Mouse (Mus musculus) midbrain, embryonic 15.5 days (tissue): ENCODE results near the gene Lhx4. TPM values are rescaled to one million over a fixed set of nuclear protein-coding genes. Genes with fewer than 3 reads are reported as not detected.

Experiments used
- ATAC-seq: fragments of 200-750 bp; cut with Nextera tagmentation; replicated peaks from 2 replicates; pipeline ENCODE4 v1.8.0; 2017; ENCODE audit warnings: moderate TSS enrichment
- H3K27ac ChIP-seq: fragments of 300-500 bp; sonication (generic); 2 replicates; pipeline ENCODE4 v1.5.1; 2015; ENCODE audit warnings: mild to moderate bottlenecking, inconsistent platforms
- H3K27me3 ChIP-seq: fragments of 300-500 bp; sonication (generic); replicated peaks from 2 replicates; pipeline ENCODE4 v1.6.1; 2015; ENCODE audit warnings: inconsistent platforms
- H3K36me3 ChIP-seq: fragments of 300-500 bp; sonication (generic); replicated peaks from 2 replicates; pipeline ENCODE4 v1.6.1; 2015; ENCODE audit warnings: inconsistent platforms
- H3K4me1 ChIP-seq: fragments of 300-500 bp; sonication (generic); 2 replicates; pipeline ENCODE4 v1.6.1; 2015; ENCODE audit warnings: inconsistent platforms
- H3K4me2 ChIP-seq: fragments of 300-500 bp; sonication (generic); 2 replicates; pipeline ENCODE4 v1.6.1; 2015; ENCODE audit warnings: inconsistent platforms, mild to moderate bottlenecking, moderate library complexity
- H3K4me3 ChIP-seq: fragments of 300-500 bp; sonication (generic); 2 replicates; pipeline ENCODE4 v1.5.1; 2015; ENCODE audit warnings: mild to moderate bottlenecking, inconsistent platforms
- H3K9ac ChIP-seq: fragments of 300-500 bp; sonication (generic); 2 replicates; pipeline ENCODE4 v1.6.1; 2015; ENCODE audit warnings: mild to moderate bottlenecking, inconsistent platforms
- H3K9me3 ChIP-seq: fragments of 300-500 bp; sonication (generic); 2 replicates; pipeline ENCODE4 v1.6.1; 2016; ENCODE audit warnings: inconsistent platforms
- WGBS: fragments of 180-500 bp; shearing (Covaris S2); methylation state at CpG from one replicate; pipeline ENCODE4 v1.1.7; 2015; ENCODE audit warnings: mixed read lengths; 5-methylcytosine and 5-hydroxymethylcytosine counted together
- polyA plus RNA-seq: library from polyadenylated mRNA; unstranded; fragments of >200 nt; fragmentation: Nextera tagmentation; extraction: Ambion mirVana; gene quantifications from 2 replicates; pipeline ENCODE4 v1.2.1, GENCODE M21; 2015

Lhx4 gene
- polyA plus RNA-seq, result 1.5 and 1.6 TPM in 2 replicates

DNA sequence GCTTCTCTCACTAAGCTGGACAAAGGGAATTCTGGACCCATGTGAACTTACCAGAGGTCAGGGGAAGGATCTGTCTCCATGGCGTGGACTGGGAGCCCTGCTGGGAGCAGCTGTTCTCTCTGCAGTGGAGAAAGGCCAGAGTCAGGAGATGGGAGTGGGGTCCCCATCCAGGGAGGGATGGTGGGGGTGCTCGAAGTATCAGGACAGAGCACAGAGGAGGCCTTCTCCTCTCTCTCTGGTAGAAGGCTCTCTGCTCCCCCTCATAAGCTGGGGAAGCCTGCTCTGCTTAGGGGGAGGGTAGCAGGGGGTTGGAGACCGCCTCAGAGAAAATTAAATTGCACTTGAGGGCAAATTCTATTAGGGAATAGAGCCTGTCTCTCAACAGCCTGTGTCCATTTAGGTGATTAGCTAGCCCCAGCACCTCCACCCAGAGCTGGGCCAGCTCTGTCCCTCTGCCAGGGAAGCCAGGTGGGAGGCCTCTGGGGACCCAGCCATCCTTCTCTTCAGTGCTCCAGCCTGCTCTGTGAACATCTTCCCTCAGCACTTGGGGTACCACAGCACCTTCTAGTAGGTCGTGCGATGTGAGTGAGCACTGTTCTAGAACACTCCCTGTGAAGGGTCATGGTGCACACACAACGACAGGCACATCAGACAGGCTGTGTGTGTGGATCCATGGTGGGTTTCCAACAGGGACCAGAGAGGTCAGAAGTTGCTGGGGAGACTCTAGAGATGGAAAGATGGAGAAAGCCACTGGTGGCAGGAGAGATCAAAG lies at the start of gene Lhx4:
Lhx4 (minus strand) TSS at position 201 of the 772 bp plus-strand sequence.
- Histone ChIP-seq H3K36me3 (no peaks in the 10 kb centered on the region), H3K4me3 (no peak within 1 kb of the TSS), H3K4me1 (no peaks in the 10 kb centered on the region), H3K9me3 (no peaks in the 10 kb centered on the region), H3K4me2 (no peak within 1 kb of the TSS), H3K9ac (no peak within 1 kb of the TSS), H3K27ac (no peak within 1 kb of the TSS), H3K27me3 (peaks cover 74% of the 10 kb centered on the region)
- WGBS, result 64% methylated on average over 6 of the region's 6 CpGs
- ATAC-seq, result no peak

DNA sequence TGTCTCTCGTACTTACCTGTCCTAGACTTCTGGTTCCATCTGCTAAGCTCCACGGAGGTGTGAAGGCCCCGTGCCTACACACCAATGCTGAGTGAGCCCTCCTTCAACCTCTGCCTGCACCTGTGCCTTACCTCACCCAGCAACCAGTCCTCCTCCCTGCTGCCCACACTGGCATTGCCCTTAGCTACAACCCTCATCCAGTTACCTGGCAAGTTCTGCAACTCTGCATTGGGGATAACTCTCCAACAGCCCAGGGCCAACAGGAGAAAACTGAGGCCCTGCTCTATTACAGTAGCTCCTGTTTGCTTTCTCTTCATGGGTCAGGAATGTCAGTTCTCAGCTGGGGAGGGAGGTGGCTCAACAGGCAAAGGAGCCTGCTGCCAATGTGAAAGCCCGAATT lies 46.5 kb upstream of the Lhx4 start:
- Histone ChIP-seq H3K27me3 (no peaks in the 10 kb centered on the region), H3K9ac (no peak overlapping the region), H3K27ac (no peak overlapping the region), H3K36me3 (peaks cover 2% of the 10 kb centered on the region; the same call in 1 of the 2 replicates), H3K9me3 (no peaks in the 10 kb centered on the region), H3K4me3 (no peak overlapping the region), H3K4me1 (no peaks in the 10 kb centered on the region), H3K4me2 (no peak overlapping the region)
- 91% methylated on average over 4 of the region's 4 CpGs for WGBS
- ATAC-seq, result no peak

DNA sequence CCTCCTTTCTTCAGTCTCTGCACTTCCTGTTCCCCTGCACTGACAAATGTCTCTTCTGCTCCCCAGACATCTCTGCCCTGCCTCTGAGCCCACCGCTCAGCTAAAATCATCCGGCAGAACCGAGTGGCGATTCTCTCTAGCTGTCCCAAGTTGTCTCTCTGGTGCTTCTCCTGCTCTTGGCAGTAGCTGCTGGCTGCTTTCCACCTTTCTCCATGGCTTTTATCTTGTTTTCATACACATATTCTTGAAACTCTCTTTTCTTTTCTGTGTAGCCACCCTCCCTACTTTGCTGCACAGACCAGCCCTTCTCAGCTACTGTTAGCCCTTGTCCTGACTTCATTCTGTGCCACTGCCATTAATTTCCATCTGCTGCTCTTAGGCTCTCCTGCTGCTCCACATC lies 45.9 kb upstream of the Lhx4 start:
- no peak for ATAC-seq
- no peak overlapping the region for H3K27ac ChIP-seq
- no peak overlapping the region for H3K4me2 ChIP-seq
- no peaks in the 10 kb centered on the region for H3K27me3 ChIP-seq
- 77% methylated on average over 4 of the region's 4 CpGs for WGBS
- H3K36me3 ChIP-seq, result 0 out of 2 replicates have a peak, but pooled peaks cover under 1% of the 10 kb centered on the region
- no peak overlapping the region for H3K4me3 ChIP-seq
- no peak overlapping the region for H3K9ac ChIP-seq
- no peaks in the 10 kb centered on the region for H3K9me3 ChIP-seq
- no peaks in the 10 kb centered on the region for H3K4me1 ChIP-seq

- no peak for ATAC-seq
- no peaks in the 10 kb centered on the region for H3K9me3 ChIP-seq
- no peaks in the 10 kb centered on the region for H3K4me1 ChIP-seq
- no peaks in the 10 kb centered on the region for H3K36me3 ChIP-seq
- H3K9ac ChIP-seq, result no peak overlapping the region
- H3K4me3 ChIP-seq, result no peak overlapping the region
- WGBS, result 73% methylated on average over 11 of the region's 11 CpGs
- H3K27ac ChIP-seq, result no peak overlapping the region
- H3K4me2 ChIP-seq, result no peak overlapping the region
- no peaks in the 10 kb centered on the region for H3K27me3 ChIP-seq
Observed at GRCm38 (mm10) chr1:155796757-155797405, 45.4 kb upstream of the Lhx4 start.

DNA sequence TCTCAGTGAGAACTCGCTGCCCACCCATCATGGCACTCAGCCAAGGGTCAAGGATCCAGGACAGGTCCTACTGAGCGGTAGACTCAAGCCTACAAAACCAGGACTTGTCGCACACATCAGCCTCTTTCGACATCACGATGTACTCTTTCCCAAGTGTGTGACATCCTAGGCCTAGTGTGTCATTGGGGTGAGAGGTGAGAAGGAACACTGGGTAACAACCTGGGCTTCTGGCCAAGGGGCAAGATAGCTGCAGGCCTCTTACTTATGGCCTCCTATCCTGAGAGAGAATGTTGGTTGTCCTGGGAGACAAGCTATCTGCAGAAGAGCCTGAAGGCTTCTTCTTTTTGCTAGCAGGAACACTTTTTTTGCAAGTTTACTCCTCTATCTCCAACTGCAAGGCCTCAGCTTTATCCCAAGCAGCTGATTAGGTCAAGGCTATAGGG lies 44.3 kb upstream of the Lhx4 start:
- no peak overlapping the region for H3K9ac ChIP-seq
- no peaks in the 10 kb centered on the region for H3K27me3 ChIP-seq
- no peaks in the 10 kb centered on the region; the same call in 1 of the 2 replicates for H3K4me1 ChIP-seq
- no peak overlapping the region for H3K27ac ChIP-seq
- H3K9me3 ChIP-seq, result no peaks in the 10 kb centered on the region
- H3K4me2 ChIP-seq, result no peak overlapping the region
- WGBS, result 96% methylated on average over 5 of the region's 5 CpGs
- no peaks in the 10 kb centered on the region for H3K36me3 ChIP-seq
- no peak overlapping the region for H3K4me3 ChIP-seq
- ATAC-seq, result no peak

- WGBS, result 89% methylated on average over 6 of the region's 6 CpGs
Observed at GRCm38 (mm10) chr1:155794855-155795254, 43.4 kb upstream of the Lhx4 start.

DNA sequence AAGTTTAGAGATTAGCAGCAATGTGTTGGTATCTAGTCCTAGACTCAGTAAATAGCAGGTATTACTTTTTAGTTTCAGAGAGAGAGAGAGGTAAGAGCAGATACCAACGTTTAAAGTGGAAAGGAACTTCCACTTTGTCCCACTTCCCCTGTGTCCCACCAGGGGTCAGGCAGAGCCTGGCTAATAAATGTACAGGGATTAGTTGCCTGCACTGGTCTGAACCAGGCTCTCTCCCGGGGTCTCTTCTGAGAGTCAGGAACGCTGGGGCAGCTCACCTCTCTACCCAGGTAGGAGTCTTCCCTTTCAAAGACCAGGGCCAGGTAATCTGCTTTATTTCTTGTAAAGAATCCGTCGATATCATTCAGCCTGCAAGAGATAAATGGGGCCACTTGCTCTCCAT lies 40.4 kb upstream of the Lhx4 start:
- 61% methylated on average over 5 of the region's 5 CpGs for WGBS
- Histone ChIP-seq H3K4me2 (no peak overlapping the region), H3K27ac (no peak overlapping the region), H3K27me3 (no peaks in the 10 kb centered on the region), H3K36me3 (no peaks in the 10 kb centered on the region), H3K9me3 (no peaks in the 10 kb centered on the region), H3K4me1 (peaks cover 7% of the 10 kb centered on the region), H3K9ac (no peak overlapping the region), H3K4me3 (no peak overlapping the region)
- no peak for ATAC-seq

More at GRCm38 (mm10) chr1:155794855-155795254, 43.4 kb upstream of the Lhx4 start:
- no peaks in the 10 kb centered on the region for H3K27me3 ChIP-seq
- H3K36me3 ChIP-seq, result no peaks in the 10 kb centered on the region
- H3K9ac ChIP-seq, result no peak overlapping the region
- ATAC-seq, result no peak
- H3K27ac ChIP-seq, result no peak overlapping the region
- peaks cover 7% of the 10 kb centered on the region for H3K4me1 ChIP-seq
- no peak overlapping the region for H3K4me3 ChIP-seq
- H3K4me2 ChIP-seq, result no peak overlapping the region
- H3K9me3 ChIP-seq, result no peaks in the 10 kb centered on the region

- Histone ChIP-seq H3K9ac (no peak overlapping the region), H3K27me3 (no peaks in the 10 kb centered on the region), H3K4me2 (no peak overlapping the region), H3K4me3 (no peak overlapping the region), H3K9me3 (no peaks in the 10 kb centered on the region), H3K4me1 (peaks cover 7% of the 10 kb centered on the region), H3K27ac (peak overlapping the region; percentile 55), H3K36me3 (no peaks in the 10 kb centered on the region; the same call in 1 of the 2 replicates)
- WGBS, result 41% methylated on average over 16 of the region's 16 CpGs
- peak; percentile 67 for ATAC-seq
Observed at GRCm38 (mm10) chr1:155790111-155790974, 38.9 kb upstream of the Lhx4 start.

DNA sequence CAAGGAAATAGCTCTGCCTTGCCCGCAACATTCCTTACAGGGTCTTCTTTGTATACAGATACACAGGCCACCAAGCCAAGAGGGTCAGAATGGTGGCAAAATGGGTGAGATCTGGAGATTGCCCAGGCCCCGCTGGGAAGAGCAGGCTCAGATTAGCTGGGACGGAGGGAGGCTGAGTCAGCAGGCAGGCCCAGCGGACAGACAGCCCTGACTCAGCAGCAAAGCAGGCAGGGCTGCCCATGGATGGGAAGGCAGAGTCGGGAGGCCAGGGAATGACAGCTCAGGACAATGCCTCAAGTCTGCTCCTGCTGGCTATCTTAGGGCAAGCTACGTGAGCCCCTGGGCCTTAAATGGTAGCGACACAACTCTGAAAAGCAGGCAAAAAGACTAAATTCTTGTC lies 34.4 kb upstream of the Lhx4 start:
- ATAC-seq, result no peak
- Histone ChIP-seq H3K9ac (no peak overlapping the region), H3K27ac (no peak overlapping the region), H3K9me3 (no peaks in the 10 kb centered on the region), H3K4me3 (no peak overlapping the region), H3K4me2 (no peak overlapping the region), H3K36me3 (peaks cover 8% of the 10 kb centered on the region; the same call in 1 of the 2 replicates), H3K4me1 (peaks cover 7% of the 10 kb centered on the region), H3K27me3 (peaks cover 16% of the 10 kb centered on the region; the same call in 1 of the 2 replicates)
- WGBS, result 47% methylated on average over 7 of the region's 7 CpGs

- Histone ChIP-seq H3K27me3 (peaks cover 16% of the 10 kb centered on the region; the same call in 1 of the 2 replicates), H3K4me1 (no peaks in the 10 kb centered on the region), H3K9me3 (no peaks in the 10 kb centered on the region), H3K27ac (no peak overlapping the region), H3K4me3 (no peak overlapping the region), H3K36me3 (peaks cover 11% of the 10 kb centered on the region; the same call in 1 of the 2 replicates), H3K9ac (no peak overlapping the region), H3K4me2 (no peak overlapping the region)
- WGBS, result 34% methylated on average over 19 of the region's 19 CpGs
- peak; percentile 69 for ATAC-seq
Observed at GRCm38 (mm10) chr1:155784343-155785205, 33.1 kb upstream of the Lhx4 start.

GRCm38 (mm10) chr1:155782382-155782781 lies 30.9 kb upstream of the Lhx4 start:
- Histone ChIP-seq H3K27ac (no peak overlapping the region), H3K27me3 (peaks cover 16% of the 10 kb centered on the region; the same call in 1 of the 2 replicates), H3K36me3 (peaks cover 11% of the 10 kb centered on the region; the same call in 1 of the 2 replicates), H3K4me2 (no peak overlapping the region), H3K9me3 (no peaks in the 10 kb centered on the region), H3K4me3 (no peak overlapping the region), H3K4me1 (no peaks in the 10 kb centered on the region), H3K9ac (no peak overlapping the region)
- WGBS, result 85% methylated on average over 5 of the region's 5 CpGs
- ATAC-seq, result no peak
